Mouse (Mus musculus): ENCODE results near the gene Esam.

Gene Esam

GRCm38 (mm10) chr9:37527396-37528224, at the start of gene Esam:
Gene Esam, plus strand, starts transcription at chr9:37528078.
- DNase-seq (ENCODE audit: low read depth), result no peak

DNA sequence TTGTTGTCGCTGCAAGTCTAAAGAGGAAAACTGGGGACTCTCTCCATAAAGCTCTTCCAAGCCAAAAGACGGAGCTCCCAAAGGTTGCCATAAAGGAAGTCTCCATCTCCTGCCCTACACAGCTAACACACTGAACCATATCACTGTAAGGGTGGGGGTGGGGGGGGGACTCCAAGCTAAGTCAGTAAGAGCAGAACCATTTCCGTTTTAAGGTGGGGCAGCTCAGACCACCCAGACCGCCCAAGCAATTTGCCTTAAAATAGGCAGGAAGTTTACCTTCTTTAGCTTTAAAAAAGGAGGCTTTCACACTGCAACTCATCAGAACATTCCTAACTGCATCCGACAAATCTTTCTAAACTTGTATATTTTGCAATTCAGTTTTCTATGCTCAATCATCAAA, 42.7 kb upstream of the Esam start:
- DNase-seq (ENCODE audit: low read depth), result no peak

- DNase-seq (ENCODE audit: low read depth), result peak; percentile 24
Observed at GRCm38 (mm10) chr9:37488041-37488440, 39.8 kb upstream of the Esam start.

DNA sequence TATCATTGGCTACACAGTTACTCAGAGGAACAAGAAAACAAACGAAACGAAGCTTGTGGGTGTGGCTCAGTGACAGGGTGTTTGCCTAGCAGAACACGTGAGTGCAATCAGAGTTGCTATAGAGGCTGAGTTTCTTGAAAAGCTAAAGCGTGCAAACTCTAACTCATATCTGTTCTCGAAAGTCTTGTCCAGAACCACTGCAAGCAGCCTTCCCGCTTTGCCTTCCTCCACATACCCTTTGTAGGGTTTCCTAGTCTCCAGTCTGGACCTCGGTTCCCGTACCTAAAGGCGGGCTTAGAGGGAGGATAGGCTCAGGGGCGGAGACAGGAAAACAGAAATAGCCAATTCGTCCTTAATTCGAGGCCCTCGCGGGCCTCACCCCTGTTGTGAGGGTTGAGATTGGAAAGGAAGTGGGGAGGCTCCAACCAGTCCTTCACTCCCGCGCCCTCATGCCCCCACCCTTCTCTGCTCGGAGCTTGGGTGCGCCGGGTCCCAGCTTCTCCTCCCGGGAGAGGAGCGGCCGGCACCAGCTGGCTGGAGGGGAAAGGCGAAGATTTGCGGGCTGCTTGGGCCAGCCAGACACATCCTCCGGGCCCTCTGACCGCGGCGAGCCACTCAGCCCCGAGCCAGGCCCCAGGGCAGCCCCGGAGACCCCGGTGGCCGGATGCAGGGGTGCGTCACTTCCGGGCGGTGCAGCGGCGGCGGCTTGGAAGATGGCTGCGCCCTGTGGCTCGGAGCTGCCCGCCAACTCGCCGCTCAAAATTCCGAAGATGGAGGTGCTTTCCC, 39.1 kb upstream of the Esam start, which contains the start of gene Msantd2:
Gene Msantd2 (plus strand): TSS at position 709 of the 786 bp plus-strand sequence.
- peak; percentile 89 for DNase-seq (ENCODE audit: low read depth)

GRCm38 (mm10) chr9:37489446-37490120, 38.3 kb upstream of the Esam start:
- peak; percentile 62 for DNase-seq (ENCODE audit: low read depth)

DNA sequence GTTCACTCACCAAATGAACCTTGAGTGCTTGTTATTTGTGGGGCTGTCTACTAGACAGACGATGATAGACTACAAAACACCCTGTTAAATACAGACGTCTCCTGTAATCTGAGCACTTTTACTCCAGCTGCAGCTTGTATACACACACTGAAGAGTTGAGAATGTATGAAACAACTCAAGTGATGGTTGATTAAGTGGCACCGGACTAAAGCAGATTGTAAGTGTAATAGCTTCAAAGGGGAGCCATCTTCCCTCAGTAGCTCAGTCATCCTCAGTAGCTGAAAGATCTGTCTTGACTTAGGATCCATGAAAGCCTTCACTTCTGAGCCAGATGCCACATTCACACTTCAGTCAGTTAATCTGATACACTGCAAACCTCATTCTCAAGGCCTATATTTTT, 32.1 kb upstream of the Esam start:
- no peak for DNase-seq (ENCODE audit: low read depth)

DNA sequence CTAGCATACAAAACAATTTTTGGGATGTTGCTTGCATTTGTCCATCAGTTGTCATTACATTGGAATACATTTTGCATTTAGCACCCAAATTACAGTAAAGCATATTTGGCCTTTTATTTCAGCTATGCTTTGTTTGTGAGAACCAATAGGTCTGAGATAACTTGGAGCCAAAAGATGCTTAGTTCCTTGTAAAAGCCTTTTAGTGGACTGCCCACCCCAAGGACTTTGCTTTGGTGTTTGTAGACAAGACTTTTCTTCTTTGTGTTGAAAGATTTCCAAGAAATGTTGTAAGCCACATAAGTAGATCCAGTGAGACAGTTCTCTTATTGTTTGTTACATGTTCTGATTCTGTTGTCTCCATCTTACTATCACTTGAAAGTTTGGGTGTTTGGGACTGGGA, 31.6 kb upstream of the Esam start:
- no peak for DNase-seq (ENCODE audit: low read depth)

DNA sequence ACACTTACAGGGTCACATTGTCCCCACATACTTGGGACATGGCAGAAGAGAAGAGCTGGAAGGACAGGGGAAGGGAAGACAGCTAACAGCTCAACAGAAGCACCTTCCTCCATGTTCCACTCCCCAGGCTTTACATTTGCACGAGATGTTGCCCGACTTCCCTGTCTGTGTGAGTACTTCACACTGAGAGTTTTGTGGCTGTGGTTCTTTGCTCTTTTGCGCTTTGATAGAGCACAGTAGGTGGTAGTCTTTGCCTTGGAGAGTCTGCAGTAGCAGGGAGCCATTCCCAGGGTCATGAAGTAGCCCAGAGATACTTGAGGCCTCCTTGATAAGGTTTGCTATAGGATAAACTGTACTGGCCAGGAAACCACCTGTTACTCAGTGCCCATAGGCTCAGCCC, 27.7 kb upstream of the Esam start:
- no peak for DNase-seq (ENCODE audit: low read depth)

- DNase-seq (ENCODE audit: low read depth), result no peak
Observed at GRCm38 (mm10) chr9:37501170-37501569, 26.7 kb upstream of the Esam start.

DNA sequence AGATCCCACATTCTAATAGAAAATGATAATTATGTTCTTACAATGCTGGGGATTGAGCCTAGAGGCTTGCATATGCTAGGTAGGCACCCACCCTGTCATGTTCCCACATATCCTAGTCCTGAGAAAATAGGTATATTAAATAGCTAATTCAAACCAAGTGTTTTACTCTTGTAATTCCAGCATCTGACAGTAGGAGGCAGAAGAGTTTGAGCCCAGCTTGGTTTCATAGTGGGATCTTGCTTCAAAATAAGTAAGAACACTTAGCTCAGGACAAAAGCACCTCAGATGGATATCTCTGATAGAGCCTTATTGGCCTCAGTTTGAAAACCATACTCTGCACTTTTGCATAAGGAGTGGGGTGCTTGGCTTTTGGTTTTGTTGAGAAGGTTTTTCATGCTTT, 23.5 kb upstream of the Esam start:
- DNase-seq (ENCODE audit: low read depth), result peak; percentile 7

DNA sequence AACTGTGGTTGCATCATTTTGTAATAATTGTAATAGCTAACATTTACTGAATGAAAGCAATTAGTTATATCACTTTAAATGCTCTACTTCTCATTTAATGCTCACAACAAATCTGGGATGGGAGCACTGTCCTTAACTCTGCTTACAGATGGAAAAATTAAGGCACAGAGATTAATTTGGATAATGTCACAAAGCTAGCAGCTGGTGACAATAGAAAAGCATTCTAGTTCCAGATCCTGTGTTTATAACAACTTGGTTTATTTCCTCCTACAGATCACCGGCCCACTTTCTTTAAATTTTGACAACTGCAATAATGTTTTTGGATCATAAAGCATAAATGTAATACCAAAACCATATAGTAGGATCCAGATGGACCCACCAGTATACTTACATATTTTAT, 21.9 kb upstream of the Esam start:
- DNase-seq (ENCODE audit: low read depth), result no peak

- DNase-seq (ENCODE audit: low read depth), result no peak
Observed at GRCm38 (mm10) chr9:37512097-37512496, 15.8 kb upstream of the Esam start.

DNA sequence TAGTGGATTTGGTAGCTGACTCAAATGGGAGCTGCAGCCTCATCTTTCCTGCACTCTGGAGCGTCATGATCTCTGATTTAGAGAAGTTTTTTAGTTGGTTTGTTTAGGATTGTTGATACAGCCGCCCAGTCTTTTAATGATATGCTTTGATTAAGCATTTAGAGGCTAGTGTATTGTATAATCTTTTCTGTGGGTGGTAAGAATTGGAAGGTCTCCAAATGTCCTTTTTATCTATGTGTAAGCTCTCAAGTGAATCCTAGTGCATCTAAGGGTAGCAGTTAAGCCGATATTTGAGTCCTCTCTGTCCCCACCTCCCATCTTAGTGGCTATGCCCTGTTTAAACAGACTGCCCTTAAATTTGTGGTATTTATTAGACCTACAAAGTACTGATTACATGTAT, 13.4 kb upstream of the Esam start:
- DNase-seq (ENCODE audit: low read depth), result no peak

- peak; percentile 30 for DNase-seq (ENCODE audit: low read depth)
Observed at GRCm38 (mm10) chr9:37517467-37517866, 10.4 kb upstream of the Esam start.

GRCm38 (mm10) chr9:37518991-37519390, 8.9 kb upstream of the Esam start:
- no peak for DNase-seq (ENCODE audit: low read depth)

- no peak for DNase-seq (ENCODE audit: low read depth)
Observed at GRCm38 (mm10) chr9:37519995-37520394, 7.9 kb upstream of the Esam start.

- no peak for DNase-seq (ENCODE audit: low read depth)
Observed at GRCm38 (mm10) chr9:37525461-37525860, 2.4 kb upstream of the Esam start.

DNA sequence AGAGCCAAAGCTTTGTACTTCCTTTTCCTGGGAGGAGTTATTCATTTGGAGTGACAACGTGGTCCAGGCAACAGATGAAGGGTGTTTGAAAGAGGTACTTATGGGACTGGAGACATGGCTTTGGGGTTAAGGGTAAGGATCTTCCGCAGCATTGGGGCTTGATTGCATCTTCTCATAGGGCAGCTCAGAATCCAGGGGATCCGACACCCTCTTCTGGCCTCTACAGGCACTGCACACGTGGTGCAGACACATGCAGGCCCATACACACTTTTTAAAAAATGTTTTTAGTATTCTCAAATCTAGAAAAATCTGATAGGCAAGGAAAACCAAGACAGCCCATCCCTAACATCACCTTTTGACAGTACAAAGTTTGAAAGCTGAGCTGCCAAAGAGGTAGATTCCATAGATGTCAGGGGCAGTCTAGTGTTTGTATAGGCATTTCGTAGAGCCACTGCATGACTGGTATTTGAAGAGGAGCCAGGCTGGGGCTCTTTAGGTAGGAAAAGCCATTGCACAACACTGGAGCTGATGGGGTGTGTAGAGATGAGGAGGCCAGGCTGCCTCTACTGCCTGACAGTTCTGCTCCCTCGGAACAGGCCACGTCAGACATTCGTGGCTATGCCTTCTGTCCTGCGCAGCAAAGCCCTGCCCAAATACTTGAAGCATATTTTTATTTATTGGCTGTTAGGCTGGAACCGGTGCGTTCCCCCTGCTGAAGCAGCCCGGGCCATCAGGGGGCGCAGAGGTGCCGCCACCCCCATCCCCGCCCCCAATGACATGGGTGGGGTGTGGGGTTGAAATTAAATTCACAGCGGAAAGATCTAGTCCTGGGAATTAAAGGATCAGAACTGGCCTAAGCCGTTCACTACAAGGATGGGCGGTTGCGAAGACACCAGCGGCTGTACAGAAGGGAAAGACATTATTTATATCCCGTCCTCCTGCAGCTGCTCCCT, 1.2 kb upstream of the Esam start:
- no peak for DNase-seq (ENCODE audit: low read depth)

GRCm38 (mm10) chr9:37528225-37528970, 520 bp downstream of the Esam start:
- DNase-seq (ENCODE audit: low read depth), result no peak

DNA sequence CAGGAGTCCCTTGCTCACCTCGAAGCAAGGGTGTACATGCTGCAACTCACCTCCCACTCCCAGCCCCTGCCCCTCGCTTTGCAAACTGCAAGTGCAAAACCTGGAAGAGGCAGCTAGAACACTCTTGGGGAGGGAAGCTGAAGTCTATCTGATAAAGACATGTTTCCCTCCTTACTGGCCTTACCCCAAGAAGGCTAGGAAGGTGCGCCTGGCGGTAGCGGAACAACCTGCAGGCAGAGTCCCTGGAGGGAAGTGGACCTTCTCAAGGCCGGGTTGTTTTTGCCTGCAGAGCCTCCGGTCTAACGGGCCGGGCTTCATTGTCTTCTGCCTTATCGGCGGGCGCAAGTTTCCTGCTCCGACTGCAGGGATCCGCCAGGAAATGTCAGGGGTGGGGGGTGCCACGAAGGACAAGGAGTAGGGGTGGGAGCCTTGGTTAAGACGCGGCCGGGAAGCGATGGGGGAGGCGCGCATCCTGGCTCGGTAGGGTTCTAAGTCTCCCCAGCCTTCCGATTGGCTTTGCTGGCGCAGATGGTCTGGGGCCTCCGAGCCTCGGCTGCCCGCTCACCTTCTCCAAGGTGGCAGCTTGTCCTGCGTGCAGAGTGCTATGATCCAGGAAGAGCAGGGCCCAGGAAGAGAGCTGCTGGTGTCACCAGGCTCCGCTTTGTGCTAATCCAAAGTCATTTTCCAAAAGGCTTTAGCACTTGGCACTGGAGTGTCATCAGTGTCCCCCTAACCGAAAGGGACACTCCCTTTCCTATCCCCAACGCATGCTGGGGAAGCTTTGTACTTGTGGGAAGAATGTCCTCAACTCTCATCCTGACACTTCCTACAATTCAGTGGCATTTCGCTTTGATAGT, 2.4 kb downstream of the Esam start:
- DNase-seq (ENCODE audit: low read depth), result no peak
